8 mouse cellular contexts compared by ENCODE assay signal in the genomic region with DNA sequence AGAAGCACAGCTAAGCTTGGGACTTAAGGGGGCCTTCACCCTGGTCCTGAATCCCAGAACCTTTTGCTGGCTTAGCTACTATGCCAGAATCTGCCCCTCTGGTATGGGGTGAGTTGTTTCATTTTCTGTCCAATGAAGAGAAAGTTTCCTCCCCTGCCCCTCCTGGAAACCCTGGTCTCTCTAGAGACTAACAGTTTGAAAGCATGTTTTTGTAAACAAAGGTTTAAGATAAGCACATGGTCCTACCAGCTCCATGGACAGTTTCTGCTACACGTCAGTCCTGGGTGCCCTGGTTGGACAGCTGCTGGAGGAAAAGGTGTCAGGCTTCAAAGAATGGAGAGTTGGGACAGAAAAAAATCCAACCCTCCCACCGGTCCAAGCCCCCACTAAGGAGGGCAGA. TPM values are rescaled to one million over a fixed set of nuclear protein-coding genes. Genes with fewer than 3 reads are reported as not detected.
DNase-seq lines count a peak whose midpoint lies in the region; ATAC-seq and TF ChIP-seq lines count a peak whose summit lies in the region.

No protein-coding gene starts in this region.

- TF ChIP-seq CTCF in heart, postnatal 0 days (IDR thresholded peaks at IDR 0.05; ENCODE audit: low read depth), result no peak

- H3K9ac ChIP-seq in heart, postnatal 0 days (replicated peaks; ENCODE audit: low read depth, low read length), result peak overlapping the region; percentile 1; the same call in 1 of the 2 replicates
- peak overlapping the region; percentile 96; the same call in 1 of the 2 replicates for H3K9ac ChIP-seq in hindbrain, embryonic 15.5 days
- H3K9ac ChIP-seq in midbrain, embryonic 12.5 days (replicated peaks), result peak overlapping the region; percentile 31; the same call in 1 of the 2 replicates

- 44% methylated on average over 2 of the region's 2 CpGs for WGBS in heart, postnatal 0 days
- WGBS in hindbrain, embryonic 15.5 days, result 76% methylated on average over 2 of the region's 2 CpGs
- WGBS in midbrain, embryonic 12.5 days, result 77% methylated on average over 2 of the region's 2 CpGs

- TF ChIP-seq EP300 in heart, postnatal 0 days (IDR thresholded peaks at IDR 0.05; ENCODE audit: low read depth), result no peak

- H3K27me3 ChIP-seq in heart, postnatal 0 days (ENCODE audit: control insufficient read depth, insufficient read depth, low read length), result no peaks in the 10 kb centered on the region
- no peaks in the 10 kb centered on the region for H3K27me3 ChIP-seq in hindbrain, embryonic 15.5 days
- no peaks in the 10 kb centered on the region for H3K27me3 ChIP-seq in midbrain, embryonic 12.5 days

- no peaks in the 10 kb centered on the region for H3K9me3 ChIP-seq in heart, postnatal 0 days (replicated peaks; ENCODE audit: control insufficient read depth, low read length)
- H3K9me3 ChIP-seq in hindbrain, embryonic 15.5 days, result no peaks in the 10 kb centered on the region
- no peaks in the 10 kb centered on the region for H3K9me3 ChIP-seq in midbrain, embryonic 12.5 days

- peaks cover 18% of the 10 kb centered on the region for H3K4me1 ChIP-seq in heart, postnatal 0 days (ENCODE audit: control insufficient read depth, insufficient read depth)
- peaks cover 7% of the 10 kb centered on the region; the same call in 1 of the 2 replicates for H3K4me1 ChIP-seq in brown adipose tissue, adult 24 weeks (ENCODE audit: control insufficient read depth, insufficient read depth, insufficient read length, low read length)
- peaks cover 28% of the 10 kb centered on the region for H3K4me1 ChIP-seq in hindbrain, embryonic 15.5 days (replicated peaks)
- peaks cover 24% of the 10 kb centered on the region for H3K4me1 ChIP-seq in midbrain, embryonic 12.5 days

- intact Hi-C loops in heart, postnatal 10 days (cut with DNase I), result no loop called here

- no peak overlapping the region for H3K27ac ChIP-seq in heart, postnatal 0 days (ENCODE audit: low read depth)
- H3K27ac ChIP-seq in brown adipose tissue, adult 24 weeks (replicated peaks; ENCODE audit: low read depth, low read length), result no peak overlapping the region
- no peak overlapping the region for H3K27ac ChIP-seq in hindbrain, embryonic 15.5 days (replicated peaks)
- H3K27ac ChIP-seq in midbrain, embryonic 12.5 days (replicated peaks), result no peak overlapping the region

- peaks cover 33% of the 10 kb centered on the region for H3K36me3 ChIP-seq in heart, postnatal 0 days (replicated peaks; ENCODE audit: control insufficient read depth, insufficient read depth, low read length)
- peaks cover 39% of the 10 kb centered on the region for H3K36me3 ChIP-seq in hindbrain, embryonic 15.5 days
- peaks cover 29% of the 10 kb centered on the region for H3K36me3 ChIP-seq in midbrain, embryonic 12.5 days

- DNase-seq in heart, postnatal 0 days (ENCODE audit: low spot score), result no peak
- DNase-seq in heart, postnatal 10 days, result no peak
- DNase-seq in B cell, adult 2 months, result no peak

- H3K4me3 ChIP-seq in heart, postnatal 0 days (ENCODE audit: low read depth, low read length), result no peak overlapping the region
- peak overlapping the region; percentile 76 for H3K4me3 ChIP-seq in brown adipose tissue, adult 24 weeks (ENCODE audit: insufficient read depth, low read depth, low read length)
- peak overlapping the region; percentile 82; the same call in 1 of the 2 replicates for H3K4me3 ChIP-seq in hindbrain, embryonic 15.5 days
- H3K4me3 ChIP-seq in midbrain, embryonic 12.5 days, result no peak overlapping the region

- no peak for ATAC-seq in heart, postnatal 0 days (ENCODE audit: insufficient read depth, low read depth)
- ATAC-seq in hindbrain, embryonic 15.5 days (ENCODE audit: low FRiP score, low read depth), result no peak
- no peak for ATAC-seq in midbrain, embryonic 12.5 days (ENCODE audit: low FRiP score, low read depth)
- no peak for ATAC-seq in activated CD4-positive, CD25-positive, alpha-beta regulatory T cell, adult 4 months
- ATAC-seq in frontal cortex, adult (ENCODE audit: low TSS enrichment), result no peak

- 0 out of 2 replicates have a peak overlapping the region, but pooled peaks have one; percentile 86 for H3K4me2 ChIP-seq in heart, postnatal 0 days (ENCODE audit: low read depth, low read length)
- H3K4me2 ChIP-seq in hindbrain, embryonic 15.5 days, result peak overlapping the region; percentile 92
- H3K4me2 ChIP-seq in midbrain, embryonic 12.5 days (replicated peaks), result peak overlapping the region; percentile 96

RNA-seq across cellular contexts. Expression of a gene that starts 1.4 kb away (rescaled TPM):
- total RNA-seq in heart, postnatal 0 days (2014; rRNA removed; ENCODE audit: low replicate concordance), result 19.4 and 20.6 TPM in 2 replicates
- 11.6 and 14.5 TPM in 2 replicates for polyA plus RNA-seq in heart, postnatal 0 days (2015; fragmentation: Nextera tagmentation; extraction: Ambion mirVana)
- total RNA-seq in heart, postnatal 10 days (2021), result 10 to 100 TPM; 12.5 TPM
- 3.6 and 7.0 TPM in 2 replicates for polyA plus RNA-seq in brown adipose tissue, adult 24 weeks (2012; ENCODE audit: insufficient read depth, insufficient read length, missing spikeins)
- 23.2 and 24.2 TPM in 2 replicates for polyA plus RNA-seq in hindbrain, embryonic 15.5 days (2015; fragmentation: Nextera tagmentation; extraction: Ambion mirVana)
- polyA plus RNA-seq in midbrain, embryonic 12.5 days (2016; fragmentation: Nextera tagmentation; extraction: Ambion mirVana), result 22.6 and 23.4 TPM in 2 replicates
- 10 to 100 TPM; 14.1 to 17.1 TPM for polyA plus RNA-seq in activated CD4-positive, CD25-positive, alpha-beta regulatory T cell, adult 4 months (2017; shearing (Covaris generic))

RNA-seq across cellular contexts. Expression of a gene that starts 1.4 kb away (rescaled TPM):
- 64.2 and 99.6 TPM in 2 replicates for total RNA-seq in heart, postnatal 0 days (2014; rRNA removed; ENCODE audit: low replicate concordance)
- 28.5 and 29.6 TPM in 2 replicates for polyA plus RNA-seq in heart, postnatal 0 days (2015; fragmentation: Nextera tagmentation; extraction: Ambion mirVana)
- total RNA-seq in heart, postnatal 10 days (2021), result 10 to 100 TPM; 51.6 to 54.2 TPM
- 13.6 and 21.0 TPM in 2 replicates for polyA plus RNA-seq in brown adipose tissue, adult 24 weeks (2012; ENCODE audit: insufficient read depth, insufficient read length, missing spikeins)
- polyA plus RNA-seq in hindbrain, embryonic 15.5 days (2015; fragmentation: Nextera tagmentation; extraction: Ambion mirVana), result 57.5 and 66.3 TPM in 2 replicates
- 34.8 and 35.5 TPM in 2 replicates for polyA plus RNA-seq in midbrain, embryonic 12.5 days (2016; fragmentation: Nextera tagmentation; extraction: Ambion mirVana)
- polyA plus RNA-seq in activated CD4-positive, CD25-positive, alpha-beta regulatory T cell, adult 4 months (2017; shearing (Covaris generic)), result 1 to 10 TPM; 9.9 TPM

RNA-seq across cellular contexts. Expression of a gene that starts 10.4 kb away (rescaled TPM):
- 22.0 and 36.0 TPM in 2 replicates for total RNA-seq in heart, postnatal 0 days (2014; rRNA removed; ENCODE audit: low replicate concordance)
- 15.9 and 17.6 TPM in 2 replicates for polyA plus RNA-seq in heart, postnatal 0 days (2015; fragmentation: Nextera tagmentation; extraction: Ambion mirVana)
- total RNA-seq in heart, postnatal 10 days (2021), result 10 to 100 TPM; 23.6 to 26.8 TPM
- 17.8 and 28.8 TPM in 2 replicates for polyA plus RNA-seq in brown adipose tissue, adult 24 weeks (2012; ENCODE audit: insufficient read depth, insufficient read length, missing spikeins)
- 45.1 and 48.4 TPM in 2 replicates for polyA plus RNA-seq in hindbrain, embryonic 15.5 days (2015; fragmentation: Nextera tagmentation; extraction: Ambion mirVana)
- polyA plus RNA-seq in midbrain, embryonic 12.5 days (2016; fragmentation: Nextera tagmentation; extraction: Ambion mirVana), result 32.0 and 32.6 TPM in 2 replicates
- 1 to 10 TPM; 1.4 to 2.8 TPM for polyA plus RNA-seq in activated CD4-positive, CD25-positive, alpha-beta regulatory T cell, adult 4 months (2017; shearing (Covaris generic))

RNA-seq across cellular contexts. Expression of a gene that starts 20.0 kb away (rescaled TPM):
- 9.8 and 11.3 TPM in 2 replicates for total RNA-seq in heart, postnatal 0 days (2014; rRNA removed; ENCODE audit: low replicate concordance)
- 3.6 and 3.8 TPM in 2 replicates for polyA plus RNA-seq in heart, postnatal 0 days (2015; fragmentation: Nextera tagmentation; extraction: Ambion mirVana)
- total RNA-seq in heart, postnatal 10 days (2021), result 10 to 100 TPM in 1 of 2 experiments, 1 to 10 TPM in 1; 9.9 to 10.5 TPM
- 5.3 and 6.3 TPM in 2 replicates for polyA plus RNA-seq in brown adipose tissue, adult 24 weeks (2012; ENCODE audit: insufficient read depth, insufficient read length, missing spikeins)
- polyA plus RNA-seq in hindbrain, embryonic 15.5 days (2015; fragmentation: Nextera tagmentation; extraction: Ambion mirVana), result 20.3 and 22.0 TPM in 2 replicates
- polyA plus RNA-seq in midbrain, embryonic 12.5 days (2016; fragmentation: Nextera tagmentation; extraction: Ambion mirVana), result 23.2 and 25.7 TPM in 2 replicates
- polyA plus RNA-seq in activated CD4-positive, CD25-positive, alpha-beta regulatory T cell, adult 4 months (2017; shearing (Covaris generic)), result 10 to 100 TPM; 12.0 to 12.4 TPM

RNA-seq across cellular contexts. Expression of a gene that starts 20.1 kb away (rescaled TPM):
- total RNA-seq in heart, postnatal 0 days (2014; rRNA removed; ENCODE audit: low replicate concordance), result 75.9 and 90.1 TPM in 2 replicates
- 57.4 and 62.5 TPM in 2 replicates for polyA plus RNA-seq in heart, postnatal 0 days (2015; fragmentation: Nextera tagmentation; extraction: Ambion mirVana)
- 10 to 100 TPM; 60.1 to 61.4 TPM for total RNA-seq in heart, postnatal 10 days (2021)
- 44.0 and 60.2 TPM in 2 replicates for polyA plus RNA-seq in brown adipose tissue, adult 24 weeks (2012; ENCODE audit: insufficient read depth, insufficient read length, missing spikeins)
- polyA plus RNA-seq in hindbrain, embryonic 15.5 days (2015; fragmentation: Nextera tagmentation; extraction: Ambion mirVana), result 146 and 147 TPM in 2 replicates
- polyA plus RNA-seq in midbrain, embryonic 12.5 days (2016; fragmentation: Nextera tagmentation; extraction: Ambion mirVana), result 124 and 135 TPM in 2 replicates
- 10 to 100 TPM; 45.7 to 65.1 TPM for polyA plus RNA-seq in activated CD4-positive, CD25-positive, alpha-beta regulatory T cell, adult 4 months (2017; shearing (Covaris generic))

Comparison
In these comparisons a context has a peak if more than half of its experiments do, and no peak if none do; other contexts are left out.
1. H3K4me3 ChIP-seq: peak in brown adipose tissue, adult 24 weeks (single experiment) and hindbrain, embryonic 15.5 days (single experiment); none in heart, postnatal 0 days (single experiment) and midbrain, embryonic 12.5 days (single experiment).
2. H3K9ac ChIP-seq: peak in every context shown above with its lines; median percentile 96 in hindbrain, embryonic 15.5 days; 31 in midbrain, embryonic 12.5 days; 1 in heart, postnatal 0 days.
3. Peak in every context shown above with its lines, with median percentiles within 50 percentile points of each other: H3K4me2 ChIP-seq.